Mouse (Mus musculus): ENCODE measurements around the gene Krt88. TPM values are rescaled to one million over a fixed set of nuclear protein-coding genes. Genes with fewer than 3 reads are reported as not detected.

Gene Krt88
- total and polyA plus RNA-seq, 3 experiments: not detected

GRCm38 (mm10) chr15:101493713-101494112 lies 46.2 kb downstream of the Krt88 start:
- Histone ChIP-seq H3K4me1 (ENCODE audit: control insufficient read depth in 1 of 2, insufficient read depth in 2 of 2) (no peaks in the 10 kb centered on the region), H3K4me3 (replicated peaks in 1 of 3; ENCODE audit: low read depth in 2 of 3, low read length in 2 of 3, poor library complexity in 1 of 3) (no peak overlapping the region), H3K79me2 (replicated peaks; ENCODE audit: control insufficient read depth, extremely low read depth, insufficient read depth, poor library complexity, severe bottlenecking) (no peaks in the 10 kb centered on the region), H3K9ac (ENCODE audit: insufficient read depth, low read depth) (no peak overlapping the region), H3K36me3 (replicated peaks in 1 of 2; ENCODE audit: control insufficient read depth in 1 of 2, insufficient read depth in 1 of 2, low read length in 1 of 2) (no peaks in the 10 kb centered on the region), H3K27ac (ENCODE audit: insufficient read depth, low read depth) (no peak overlapping the region), H3K4me2 (ENCODE audit: insufficient read depth, low read depth, poor library complexity, severe bottlenecking) (no peak overlapping the region), H3K27me3 (replicated peaks) (peaks cover 89% of the 10 kb centered on the region), H3K9me3 (replicated peaks; ENCODE audit: low read length) (no peaks in the 10 kb centered on the region)
- TF ChIP-seq ZNF384 (IDR thresholded peaks at IDR 0.05; ENCODE audit: low read depth, low read length): no peak
- no peak for TF ChIP-seq IRF4 (IDR thresholded peaks at IDR 0.05; ENCODE audit: low read depth, low read length)
- no peak for TF ChIP-seq POLR2A (IDR thresholded peaks at IDR 0.05; ENCODE audit: low read depth, low read length)
- TF ChIP-seq ZKSCAN1 (IDR thresholded peaks at IDR 0.05; ENCODE audit: borderline replicate concordance, low read depth, low read length): no peak
- TF ChIP-seq NELFE (IDR thresholded peaks at IDR 0.05; ENCODE audit: low read depth, low read length): no peak
- TF ChIP-seq HCFC1 (IDR thresholded peaks at IDR 0.05; ENCODE audit: low read depth, low read length): no peak
- in situ Hi-C loops (cut with MboI; ENCODE audit: low pct_ligation_motif_present, low pct_unique_long_range_greater_than_20kb, low sequenced_read_pairs) (no loop called here), dilution Hi-C loops (cut with MboI; ENCODE audit: extremely low pct_ligation_motif_present, extremely low pct_unique_long_range_greater_than_20kb, low sequenced_read_pairs) (no loop called here)
- no peak for DNase-seq (ENCODE audit: extremely low read depth)

GRCm38 (mm10) chr15:101494203-101494602 lies 46.7 kb downstream of the Krt88 start:
- H3K27ac ChIP-seq (ENCODE audit: insufficient read depth, low read depth): no peak overlapping the region
- in situ Hi-C loops (cut with MboI; ENCODE audit: low pct_ligation_motif_present, low pct_unique_long_range_greater_than_20kb, low sequenced_read_pairs): no loop called here
- TF ChIP-seq MYC (IDR thresholded peaks at IDR 0.05; ENCODE audit: low read depth, low read length) (no peak), CHD1 (IDR thresholded peaks at IDR 0.05; ENCODE audit: low read depth, low read length) (no peak), ZC3H11A (IDR thresholded peaks at IDR 0.05; ENCODE audit: low read depth, low read length) (no peak), MXI1 (IDR thresholded peaks at IDR 0.05; ENCODE audit: low read depth, low read length) (no peak), PAX5 (IDR thresholded peaks at IDR 0.05; ENCODE audit: low read length) (no peak), JUN (IDR thresholded peaks at IDR 0.05; ENCODE audit: insufficient read depth, low read depth, low read length) (no peak), E2F4 (IDR thresholded peaks at IDR 0.05; ENCODE audit: insufficient replicate concordance, low read depth, low read length) (no peak), GABPA (IDR thresholded peaks at IDR 0.05; ENCODE audit: insufficient replicate concordance, low read depth, low read length) (no peak), ETS1 (conservative IDR thresholded peaks at IDR 0.05; ENCODE audit: low read depth, low read length) (no peak), POLR2A (IDR thresholded peaks at IDR 0.05; ENCODE audit: low read depth, low read length) (no peak), USF1 (IDR thresholded peaks at IDR 0.05; ENCODE audit: low read depth, low read length) (no peak)
- H3K9me3 ChIP-seq (replicated peaks; ENCODE audit: low read length): no peaks in the 10 kb centered on the region
- no peaks in the 10 kb centered on the region for H3K4me1 ChIP-seq (ENCODE audit: control insufficient read depth in 1 of 2, insufficient read depth in 2 of 2)
- H3K36me3 ChIP-seq (replicated peaks in 1 of 2; ENCODE audit: control insufficient read depth in 1 of 2, insufficient read depth in 1 of 2, low read length in 1 of 2): no peaks in the 10 kb centered on the region
- dilution Hi-C loops (cut with MboI; ENCODE audit: extremely low pct_ligation_motif_present, extremely low pct_unique_long_range_greater_than_20kb, low sequenced_read_pairs): no loop called here
- no peak for DNase-seq (ENCODE audit: extremely low read depth)
- no peaks in the 10 kb centered on the region for H3K79me2 ChIP-seq (replicated peaks; ENCODE audit: control insufficient read depth, extremely low read depth, insufficient read depth, poor library complexity, severe bottlenecking)
- H3K4me2 ChIP-seq (ENCODE audit: insufficient read depth, low read depth, poor library complexity, severe bottlenecking): no peak overlapping the region
- peaks cover 89% of the 10 kb centered on the region for H3K27me3 ChIP-seq (replicated peaks)
- H3K4me3 ChIP-seq (replicated peaks in 1 of 3; ENCODE audit: low read depth in 2 of 3, low read length in 2 of 3, poor library complexity in 1 of 3): no peak overlapping the region
- H3K9ac ChIP-seq (ENCODE audit: insufficient read depth, low read depth): no peak overlapping the region

Measured in CH12.LX (cell line).